Mouse (Mus musculus) kidney, postnatal 36 days (tissue): Measurements from ENCODE around the gene Wbp2nl.

ENCODE experiments used
- DNase-seq, 2 experiments: peaks; one replicate each; pipeline ENCODE4 v3.0.0; 2021 to 2022; ENCODE audit warnings: mixed read lengths in 2 of 2

The Wbp2nl gene

GRCm38 (mm10) chr15:82298764-82299561 is at the start of gene Wbp2nl:
TSS of gene Wbp2nl (plus strand) at chr15:82298954.
- peak in 1 of 2 experiments; percentile 25 for DNase-seq

GRCm38 (mm10) chr15:82251579-82251978 is 47.2 kb upstream of the Wbp2nl start:
- no peak for DNase-seq

GRCm38 (mm10) chr15:82252097-82252496 is 46.7 kb upstream of the Wbp2nl start, which contains the start of gene 1500009C09Rik:
TSS of gene 1500009C09Rik (plus strand) at chr15:82252397.
- DNase-seq = no peak

DNA sequence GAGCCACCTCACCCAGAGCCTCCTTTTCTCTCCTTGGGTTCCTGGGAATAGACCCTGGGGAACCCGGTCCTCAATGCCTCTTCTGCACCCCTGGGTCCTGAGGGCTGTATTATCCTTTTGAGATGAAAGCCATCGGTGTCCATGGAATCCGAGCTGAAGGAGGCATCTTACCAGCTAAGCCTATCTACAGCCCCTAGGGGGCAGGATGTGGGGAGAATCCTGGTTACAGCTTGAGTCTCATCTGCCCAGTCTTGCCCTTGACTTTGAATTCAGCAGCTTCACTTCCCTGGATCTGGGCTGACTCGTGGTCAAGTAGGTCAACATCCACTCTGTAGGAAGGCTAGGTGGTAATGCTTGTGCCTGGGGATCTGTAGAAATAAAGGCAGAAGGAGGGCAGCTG is 43.5 kb upstream of the Wbp2nl start:
- no peak for DNase-seq

DNA sequence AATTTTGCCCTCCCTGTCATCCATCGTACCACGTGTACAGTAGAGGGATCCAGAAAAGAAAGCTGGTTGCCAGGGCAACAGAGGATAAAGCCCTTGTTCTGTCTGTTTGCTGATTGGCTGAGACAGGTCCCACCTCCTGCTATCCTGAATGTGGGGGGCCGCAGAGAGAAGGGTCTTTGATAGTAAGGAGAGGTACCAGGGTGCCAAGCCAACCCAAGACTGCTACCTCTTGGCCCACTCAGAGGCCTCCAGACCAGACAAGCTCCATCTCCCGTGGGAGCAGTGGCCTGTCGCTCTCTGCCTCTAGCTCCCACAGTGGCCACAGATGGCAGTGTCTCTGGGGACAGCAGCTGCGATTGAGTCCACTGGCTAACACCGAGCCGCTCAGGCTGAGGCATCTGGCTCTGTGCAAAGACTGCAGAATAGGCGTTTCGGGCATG is 42.8 kb upstream of the Wbp2nl start:
- DNase-seq = no peak

DNA sequence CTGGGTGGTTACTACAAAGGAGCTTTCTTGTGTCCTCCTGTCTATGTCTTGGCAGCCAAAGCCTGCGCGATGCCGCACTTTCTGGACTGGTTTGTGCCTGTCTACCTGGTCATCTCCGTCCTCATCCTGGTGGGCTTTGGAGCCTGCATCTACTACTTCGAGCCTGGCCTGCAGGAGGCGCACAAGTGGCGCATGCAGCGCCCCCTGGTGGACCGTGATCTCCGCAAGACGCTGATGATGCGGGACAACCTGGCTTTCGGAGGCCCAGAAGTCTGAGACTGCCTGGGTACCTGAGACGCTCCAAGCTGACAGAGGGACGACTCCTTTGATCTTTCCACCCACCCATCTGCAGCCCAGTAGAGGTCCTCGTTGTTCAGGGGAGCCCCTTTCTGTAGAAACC is 39.2 kb upstream of the Wbp2nl start:
- DNase-seq = peak; percentile 56 to 88

DNA sequence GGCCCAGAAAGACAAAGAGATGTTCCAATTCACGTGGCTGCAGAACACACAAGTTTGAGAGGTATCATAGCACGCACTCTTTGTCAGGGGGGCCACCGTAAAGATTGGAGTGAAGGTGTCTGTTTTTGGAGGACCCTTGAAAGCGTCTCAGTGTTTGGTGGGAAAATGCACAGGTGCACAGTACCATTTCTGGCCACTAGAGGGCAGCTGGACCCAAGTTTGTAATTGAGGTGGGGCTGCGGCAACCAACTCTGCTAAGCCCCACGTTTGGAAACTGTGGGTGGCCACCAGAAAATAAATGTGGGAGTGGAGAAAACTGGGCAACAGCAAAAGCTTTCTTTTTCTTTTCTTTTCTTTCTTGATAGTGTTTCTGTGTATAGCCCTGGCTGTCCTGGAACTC is 32.4 kb upstream of the Wbp2nl start:
- DNase-seq = peak; percentile 37 to 82

DNA sequence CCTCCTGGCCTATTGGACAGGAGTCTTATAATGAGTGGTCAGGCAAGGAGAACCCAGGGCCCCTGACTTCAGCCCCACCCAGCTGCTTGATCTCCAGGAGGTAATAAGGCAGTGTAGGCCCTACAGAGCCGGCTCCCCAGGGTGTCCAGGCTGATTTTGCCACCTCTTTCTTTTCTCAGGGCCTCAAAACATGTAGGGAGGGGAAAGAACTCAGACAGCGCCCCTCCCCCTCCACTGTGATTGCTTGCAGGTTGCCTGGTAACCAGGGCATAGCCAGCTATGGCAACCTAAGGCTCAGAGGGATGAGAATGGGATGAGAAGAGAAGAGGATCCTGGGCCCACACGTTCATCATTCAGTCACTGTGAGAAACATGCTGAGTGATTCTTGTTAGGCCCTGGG is 30.6 kb upstream of the Wbp2nl start:
- no peak for DNase-seq

- no peak for DNase-seq
These were observed 30.0 kb upstream of the Wbp2nl start for GRCm38 (mm10) chr15:82268783-82269182.

- peak; percentile 48 to 89 for DNase-seq
These were observed 27.6 kb upstream of the Wbp2nl start for GRCm38 (mm10) chr15:82271201-82271600.

DNA sequence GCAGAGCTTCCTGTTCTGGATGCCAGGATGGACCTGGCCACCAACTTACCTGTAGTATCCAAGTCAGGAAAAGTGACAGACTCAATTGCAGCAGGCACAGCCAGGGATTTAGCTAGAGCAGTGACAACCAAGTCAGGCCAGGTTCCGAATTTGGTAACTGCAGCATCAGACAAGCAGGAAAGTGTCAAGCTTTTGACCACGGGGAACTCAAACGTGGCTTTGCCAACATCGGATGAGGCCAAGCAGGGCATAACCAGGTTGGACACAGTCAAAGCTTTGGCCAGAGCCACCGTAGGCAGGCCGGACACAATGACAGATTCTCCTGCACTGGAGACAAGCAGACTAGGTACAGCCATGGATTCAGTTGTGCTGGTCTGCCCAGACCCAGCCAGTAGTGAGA is 26.5 kb upstream of the Wbp2nl start:
- no peak for DNase-seq

DNA sequence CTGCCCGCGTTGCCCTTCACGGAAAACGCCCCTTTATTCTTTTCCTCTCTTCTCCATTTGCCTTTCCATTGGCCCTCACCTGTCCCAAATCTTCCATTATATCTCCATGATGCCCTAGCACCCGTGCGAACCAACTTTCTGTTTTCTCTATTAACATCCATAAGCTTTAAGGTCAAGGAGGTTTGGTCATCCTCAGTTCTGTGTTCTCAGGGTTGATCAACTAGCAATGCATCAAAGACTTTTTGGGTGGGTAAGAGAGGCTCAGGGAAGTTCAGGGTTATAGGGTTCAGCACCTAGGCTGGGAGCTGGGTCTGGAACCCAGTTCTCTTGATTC is 24.2 kb upstream of the Wbp2nl start, which contains the start of gene Sept3:
Gene Sept3, plus strand, starts transcription at position 301 of the 334 bp plus-strand sequence.
- no peak for DNase-seq

DNA sequence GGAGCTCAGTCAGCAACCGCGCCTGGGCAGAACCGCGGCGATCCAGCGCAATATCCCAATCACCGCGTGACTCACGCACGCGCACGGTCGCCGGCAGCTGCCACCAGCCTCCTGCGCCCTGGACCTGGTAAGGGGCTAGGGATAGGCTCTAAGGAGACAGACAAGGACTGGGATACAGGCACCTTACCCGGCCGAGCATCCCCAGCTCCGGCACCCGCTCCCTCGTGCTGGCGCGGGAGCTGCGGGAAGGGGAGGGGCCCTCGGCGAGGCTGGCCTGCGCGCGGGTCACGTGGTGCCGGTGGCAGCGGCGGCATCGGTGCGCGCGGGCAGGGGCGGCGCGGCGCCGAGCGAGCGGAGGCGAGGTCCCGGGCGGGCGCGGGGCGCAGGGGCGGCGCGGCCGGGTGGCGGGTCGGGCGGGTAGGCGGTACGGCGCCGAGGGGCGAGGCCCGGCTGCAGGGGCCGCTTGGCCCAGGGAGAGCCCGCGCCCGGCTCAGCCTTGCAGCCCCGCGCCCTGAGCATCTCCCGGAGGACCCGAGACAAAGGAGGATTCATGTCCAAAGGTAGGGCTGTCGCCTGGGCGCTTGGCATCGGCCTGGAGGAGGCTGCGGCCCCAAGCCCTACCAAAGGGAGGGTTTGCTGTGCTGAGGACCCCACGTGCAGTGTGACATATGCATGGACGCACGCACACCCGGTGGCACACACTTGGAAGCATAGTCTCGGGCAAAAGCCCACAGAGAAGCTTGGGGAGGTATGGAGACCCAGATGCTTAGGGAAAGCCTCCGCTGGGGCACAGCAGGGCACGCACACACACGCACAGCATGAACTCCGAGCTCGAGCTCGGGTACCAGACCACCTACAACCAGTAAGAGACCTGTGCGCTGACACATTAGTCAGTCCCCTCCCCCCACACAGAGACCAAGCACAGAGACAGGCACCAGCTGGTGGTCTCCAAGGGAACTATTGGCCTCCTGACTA is 23.5 kb upstream of the Wbp2nl start:
- peak in 1 of 2 experiments; percentile 59 for DNase-seq

- DNase-seq = no peak
These were observed 21.2 kb upstream of the Wbp2nl start for GRCm38 (mm10) chr15:82277591-82277990.

- DNase-seq = no peak
These were observed 18.1 kb upstream of the Wbp2nl start for GRCm38 (mm10) chr15:82280638-82281037.

- no peak for DNase-seq
These were observed 12.6 kb upstream of the Wbp2nl start for GRCm38 (mm10) chr15:82286157-82286556.

DNA sequence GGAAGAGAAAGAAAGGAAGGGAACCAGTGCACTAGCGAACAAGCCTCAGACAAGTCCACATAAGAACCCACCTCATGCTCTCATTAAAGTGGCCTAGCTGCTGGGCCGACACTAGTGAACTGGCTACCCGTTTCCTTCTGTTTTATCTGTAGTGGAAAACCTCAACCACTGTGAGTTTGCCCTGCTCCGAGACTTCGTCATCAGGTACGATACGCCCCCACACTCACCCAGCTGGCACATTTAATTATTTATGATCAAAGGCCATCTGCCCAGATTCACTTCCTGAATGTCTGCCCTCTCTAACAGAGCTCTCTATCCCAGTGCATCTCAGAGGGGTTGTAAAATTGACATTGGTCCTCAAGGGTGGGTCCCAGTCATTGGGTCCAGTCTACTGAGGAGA is 8.5 kb upstream of the Wbp2nl start:
- DNase-seq = no peak

- DNase-seq = no peak
These were observed 5.9 kb upstream of the Wbp2nl start for GRCm38 (mm10) chr15:82292851-82293250.

DNA sequence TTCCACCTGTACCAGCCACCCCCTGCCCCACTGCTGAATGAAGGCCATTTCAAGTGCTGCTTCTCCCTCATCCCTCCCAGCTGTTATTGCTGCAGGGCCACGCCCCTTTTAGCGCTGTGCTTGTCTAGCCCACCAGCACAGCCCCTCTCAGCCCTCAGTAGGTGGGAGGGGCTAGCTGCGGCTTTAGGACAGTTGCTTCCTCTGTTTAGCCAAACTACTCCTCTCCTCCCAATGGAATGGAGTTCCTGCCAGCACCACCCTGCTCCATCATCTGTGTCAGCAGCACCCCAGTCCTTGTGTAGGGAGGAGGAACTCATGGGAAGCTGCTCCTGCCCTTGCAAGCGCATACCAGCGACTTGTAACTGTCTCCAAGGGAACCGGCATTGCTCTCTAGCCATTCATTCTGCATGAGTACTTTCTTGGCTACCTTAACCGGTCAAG is 5.5 kb upstream of the Wbp2nl start:
- peak; percentile 11 to 12 for DNase-seq

GRCm38 (mm10) chr15:82294059-82294458 is 4.7 kb upstream of the Wbp2nl start:
- no peak for DNase-seq

- no peak for DNase-seq
These were observed 8.4 kb downstream of the Wbp2nl start for GRCm38 (mm10) chr15:82307107-82307506.

DNA sequence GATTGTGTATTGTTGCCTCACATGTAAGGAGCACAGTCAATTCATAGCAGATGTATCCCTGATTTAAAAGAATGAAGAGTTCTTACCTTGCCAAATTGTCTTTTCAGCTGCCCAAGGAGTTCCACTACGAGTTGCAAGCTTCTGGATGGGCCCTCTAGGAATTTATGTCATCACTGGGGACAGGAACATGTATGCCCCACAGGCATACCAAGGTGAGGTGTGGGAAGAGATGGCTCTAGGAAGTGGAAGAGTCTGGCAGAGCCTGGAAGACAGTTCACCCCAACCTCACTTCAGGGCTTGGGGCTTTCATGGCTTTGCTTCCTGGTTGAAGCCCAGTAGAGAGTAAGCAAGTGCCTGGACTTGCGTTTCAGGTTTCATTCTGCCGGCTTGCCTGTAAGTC is 9.7 kb downstream of the Wbp2nl start:
- no peak for DNase-seq

- DNase-seq = no peak
These were observed 19.1 kb downstream of the Wbp2nl start for GRCm38 (mm10) chr15:82317839-82318238.
